Mouse (Mus musculus): Measurements from ENCODE around the gene Gm42957.

DNA sequence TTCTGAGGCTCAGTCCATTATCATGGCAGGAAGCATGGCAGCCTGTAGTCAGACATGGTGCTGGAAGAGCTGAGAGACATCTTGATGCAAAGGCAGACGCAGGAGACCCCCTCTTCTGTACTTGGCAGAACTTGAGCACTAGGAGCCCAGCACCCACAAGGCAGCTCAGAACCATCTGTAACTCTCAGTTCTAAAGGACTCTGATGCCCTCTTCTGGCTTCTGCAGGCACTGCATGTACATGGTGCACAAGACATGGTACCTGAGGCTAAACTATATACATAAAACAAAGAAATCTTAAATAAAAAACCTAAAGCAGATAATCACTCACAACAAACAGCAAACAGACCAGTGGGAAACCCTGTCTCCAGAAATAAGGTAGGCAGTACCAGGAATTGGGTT lies 3.9 kb downstream of the Gm42957 start:
- TF ChIP-seq E2F4 (IDR thresholded peaks at IDR 0.05; ENCODE audit: insufficient read depth) = no peak
- no peak for TF ChIP-seq MYOG (IDR thresholded peaks at IDR 0.05; ENCODE audit: control insufficient read depth in 1 of 3, insufficient read depth in 1 of 3, insufficient read length in 2 of 3, low read depth in 2 of 3)
- no peak for TF ChIP-seq POLR2A (IDR thresholded peaks at IDR 0.05; ENCODE audit: insufficient read length, low read depth)
- no peak for TF ChIP-seq MAX (IDR thresholded peaks at IDR 0.05; ENCODE audit: low read depth)
- TF ChIP-seq REST (IDR thresholded peaks at IDR 0.05; ENCODE audit: insufficient read depth, insufficient read length) = no peak
